Mouse (Mus musculus) midbrain, embryonic 10.5 days (tissue): ENCODE data around the gene Klf2. TPM values are rescaled to one million over a fixed set of nuclear protein-coding genes. Genes with fewer than 3 reads are reported as not detected.

Experiments
- polyA plus RNA-seq: library from polyadenylated mRNA; unstranded; fragments of >200 nt; fragmentation: Nextera tagmentation; extraction: Ambion mirVana; gene quantifications from 2 replicates; pipeline ENCODE4 v1.2.1, GENCODE M21; 2016

Klf2 gene
- polyA plus RNA-seq, 1 experiment from 2014 or later = 4.0 TPM

Other genes with a start within 250 kb of the Klf2 start
- gene Olfr373, start 235.9 kb upstream of the Klf2 start, polyA plus RNA-seq = 0.02 TPM in 1 of 2 replicates, not detected in the other
- not detected in 2 replicates for gene Olfr374, start 212.0 kb upstream of the Klf2 start, polyA plus RNA-seq
- gene Tpm4, start 184.1 kb upstream of the Klf2 start, polyA plus RNA-seq = 560 and 595 TPM in 2 replicates
- gene Rab8a, start 157.8 kb upstream of the Klf2 start, polyA plus RNA-seq = 133 and 145 TPM in 2 replicates
- gene Hsh2d, start 129.4 kb upstream of the Klf2 start, polyA plus RNA-seq = 0.07 TPM in 1 of 2 replicates, not detected in the other
- not detected in 2 replicates for gene Cib3, start 106.2 kb upstream of the Klf2 start, polyA plus RNA-seq
- not detected in 2 replicates for gene Gm11034, start 105.4 kb upstream of the Klf2 start, polyA plus RNA-seq
- 75.2 and 83.1 TPM in 2 replicates for gene Fam32a, start 99.3 kb upstream of the Klf2 start, polyA plus RNA-seq
- 201 and 235 TPM in 2 replicates for gene Ap1m1, start 79.0 kb upstream of the Klf2 start, polyA plus RNA-seq
- gene Gm10282, start 13.8 kb upstream of the Klf2 start, polyA plus RNA-seq = 38.0 and 38.7 TPM in 2 replicates
- gene Eps15l1, start 102.4 kb downstream of the Klf2 start, polyA plus RNA-seq = 71.2 and 77.2 TPM in 2 replicates
- gene Calr3, start 124.8 kb downstream of the Klf2 start, polyA plus RNA-seq = 1.8 and 2.1 TPM in 2 replicates
- 16.5 and 16.9 TPM in 2 replicates for gene 1700030K09Rik, start 124.8 kb downstream of the Klf2 start, polyA plus RNA-seq
- 96.8 and 105 TPM in 2 replicates for gene Cherp, start 156.2 kb downstream of the Klf2 start, polyA plus RNA-seq
- gene Slc35e1, start 173.6 kb downstream of the Klf2 start, polyA plus RNA-seq = 13.1 and 16.3 TPM in 2 replicates
- 19.0 and 19.9 TPM in 2 replicates for gene Med26, start 229.2 kb downstream of the Klf2 start, polyA plus RNA-seq